9 mouse cellular contexts compared by ENCODE assay signal in genomic region chr2:157075226-157075625, GRCm38 (mm10). TPM values are rescaled to one million over a fixed set of nuclear protein-coding genes. Genes with fewer than 3 reads are reported as not detected.
DNase-seq lines count a peak whose midpoint lies in the region; ATAC-seq lines count a peak whose summit lies in the region.
"Had no signal": no experiment of that assay in that cellular context is flagged by ENCODE, and none has a peak within 500 bp of the region (broad histone marks: within the 10 kb centered on the region; RNA-seq: fewer than 3 reads in every experiment).

No protein-coding gene starts in this region.

- intact Hi-C loops in heart, postnatal 10 days (cut with DNase I): loop anchor here (5.0 to 10.0 kb wide), 2 partner anchors 33 to 350 kb away; no protein-coding TSS in a partner anchor

- H3K9me3 ChIP-seq in heart, embryonic 15.5 days (replicated peaks): no peaks in the 10 kb centered on the region
- no peaks in the 10 kb centered on the region for H3K9me3 ChIP-seq in embryonic facial prominence, embryonic 15.5 days (replicated peaks)
- no peaks in the 10 kb centered on the region for H3K9me3 ChIP-seq in hindbrain, embryonic 15.5 days
- H3K9me3 ChIP-seq in midbrain, embryonic 16.5 days (replicated peaks; ENCODE audit: control insufficient read depth, low read length, poor library complexity, severe bottlenecking): no peaks in the 10 kb centered on the region

- peak overlapping the region; percentile 81 for H3K4me2 ChIP-seq in heart, embryonic 15.5 days
- peak overlapping the region; percentile 78 for H3K4me2 ChIP-seq in embryonic facial prominence, embryonic 15.5 days (replicated peaks)
- H3K4me2 ChIP-seq in hindbrain, embryonic 15.5 days: peak overlapping the region; percentile 87
- H3K4me2 ChIP-seq in midbrain, embryonic 16.5 days (ENCODE audit: low read length): peak overlapping the region; percentile 100

- peak overlapping the region; percentile 11; the same call in 1 of the 2 replicates for H3K9ac ChIP-seq in heart, embryonic 15.5 days
- H3K9ac ChIP-seq in embryonic facial prominence, embryonic 15.5 days: no peak overlapping the region
- peak overlapping the region; percentile 15; the same call in 1 of the 2 replicates for H3K9ac ChIP-seq in hindbrain, embryonic 15.5 days
- peak overlapping the region; percentile 46; the same call in 1 of the 2 replicates for H3K9ac ChIP-seq in midbrain, embryonic 16.5 days (ENCODE audit: low read depth, low read length)
- H3K9ac ChIP-seq: liver, embryonic 14.5 days had no signal

- WGBS in heart, embryonic 15.5 days: 76% methylated on average over 3 of the region's 3 CpGs
- 86% methylated on average over 3 of the region's 3 CpGs for WGBS in embryonic facial prominence, embryonic 15.5 days
- 82% methylated on average over 3 of the region's 3 CpGs for WGBS in hindbrain, embryonic 15.5 days
- 93% methylated on average over 3 of the region's 3 CpGs for WGBS in midbrain, embryonic 16.5 days

- no peak for DNase-seq in heart, postnatal 10 days
- no peak for DNase-seq in right cerebral cortex, postnatal 25 days
- DNase-seq in layer of hippocampus, postnatal 36 days: no peak

- no peak for ATAC-seq in heart, embryonic 15.5 days (replicated peaks; ENCODE audit: insufficient number of reproducible peaks, insufficient read depth, low FRiP score, low read depth)
- no peak for ATAC-seq in embryonic facial prominence, embryonic 15.5 days (ENCODE audit: insufficient number of reproducible peaks, low FRiP score, low TSS enrichment, low read depth)
- no peak for ATAC-seq in hindbrain, embryonic 15.5 days (ENCODE audit: low FRiP score, low read depth)
- ATAC-seq in midbrain, embryonic 16.5 days: no peak
- ATAC-seq in megakaryocyte-erythroid progenitor cell, adult 5-6 weeks (replicated peaks; ENCODE audit: low FRiP score, low TSS enrichment, poor library complexity, severe bottlenecking): no peak

- H3K27ac ChIP-seq in heart, embryonic 15.5 days: peak overlapping the region; percentile 70
- H3K27ac ChIP-seq in embryonic facial prominence, embryonic 15.5 days (replicated peaks): peak overlapping the region; percentile 58
- peak overlapping the region; percentile 41 for H3K27ac ChIP-seq in hindbrain, embryonic 15.5 days (replicated peaks)
- H3K27ac ChIP-seq in midbrain, embryonic 16.5 days (ENCODE audit: low read length): no peak overlapping the region
- H3K27ac ChIP-seq: liver, embryonic 14.5 days had no signal

- no peaks in the 10 kb centered on the region for H3K27me3 ChIP-seq in heart, embryonic 15.5 days
- H3K27me3 ChIP-seq in embryonic facial prominence, embryonic 15.5 days: no peaks in the 10 kb centered on the region
- no peaks in the 10 kb centered on the region for H3K27me3 ChIP-seq in hindbrain, embryonic 15.5 days
- no peaks in the 10 kb centered on the region for H3K27me3 ChIP-seq in midbrain, embryonic 16.5 days (ENCODE audit: control insufficient read depth, insufficient read depth, low read depth, low read length)

- peak overlapping the region; percentile 90 for H3K4me3 ChIP-seq in heart, embryonic 15.5 days
- peak overlapping the region; percentile 15; the same call in 1 of the 2 replicates for H3K4me3 ChIP-seq in embryonic facial prominence, embryonic 15.5 days (replicated peaks)
- H3K4me3 ChIP-seq in hindbrain, embryonic 15.5 days: peak overlapping the region; percentile 97
- peak overlapping the region; percentile 77 for H3K4me3 ChIP-seq in midbrain, embryonic 16.5 days (ENCODE audit: low read depth, low read length)

- no peaks in the 10 kb centered on the region for H3K36me3 ChIP-seq in heart, embryonic 15.5 days
- no peaks in the 10 kb centered on the region for H3K36me3 ChIP-seq in embryonic facial prominence, embryonic 15.5 days
- H3K36me3 ChIP-seq in hindbrain, embryonic 15.5 days: 0 out of 2 replicates have a peak, but pooled peaks cover 4% of the 10 kb centered on the region
- H3K36me3 ChIP-seq in midbrain, embryonic 16.5 days (ENCODE audit: control insufficient read depth, insufficient read depth, low read length): 0 out of 2 replicates have a peak, but pooled peaks cover 2% of the 10 kb centered on the region

- H3K4me1 ChIP-seq in heart, embryonic 15.5 days (replicated peaks): peaks cover 77% of the 10 kb centered on the region
- peaks cover 80% of the 10 kb centered on the region for H3K4me1 ChIP-seq in embryonic facial prominence, embryonic 15.5 days
- H3K4me1 ChIP-seq in hindbrain, embryonic 15.5 days (replicated peaks): peaks cover 83% of the 10 kb centered on the region
- peaks cover 75% of the 10 kb centered on the region for H3K4me1 ChIP-seq in midbrain, embryonic 16.5 days (ENCODE audit: control insufficient read depth, insufficient read depth, low read length)

RNA-seq across cellular contexts. Expression of gene Soga1, which starts 3.8 kb away (rescaled TPM):
- polyA plus RNA-seq in heart, embryonic 15.5 days (2015; fragmentation: Nextera tagmentation; extraction: Ambion mirVana): 1.7 and 2.7 TPM in 2 replicates
- 10 to 100 TPM; 33.3 to 34.6 TPM for total RNA-seq in heart, postnatal 10 days (2021)
- polyA plus RNA-seq in embryonic facial prominence, embryonic 15.5 days (2015; fragmentation: Nextera tagmentation; extraction: Ambion mirVana): 3.5 and 4.4 TPM in 2 replicates
- 5.2 and 6.3 TPM in 2 replicates for polyA plus RNA-seq in hindbrain, embryonic 15.5 days (2015; fragmentation: Nextera tagmentation; extraction: Ambion mirVana)
- 5.2 and 5.5 TPM in 2 replicates for polyA plus RNA-seq in midbrain, embryonic 16.5 days (2015; fragmentation: Nextera tagmentation; extraction: Ambion mirVana)
- 10 to 100 TPM; 37.4 to 37.6 TPM for total RNA-seq in layer of hippocampus, postnatal 36 days (2021)
- total RNA-seq in megakaryocyte-erythroid progenitor cell, adult 5-6 weeks (2014; fragmentation: Nextera tagmentation): 11.0 and 11.7 TPM in 2 replicates
- 5.6 and 8.6 TPM in 2 replicates for total RNA-seq in megakaryocyte-erythroid progenitor cell, adult 5-6 weeks (2017)

RNA-seq across cellular contexts. Expression of gene Tldc2, which starts 11.6 kb away (rescaled TPM):
- not detected in 2 replicates for polyA plus RNA-seq in heart, embryonic 15.5 days (2015; fragmentation: Nextera tagmentation; extraction: Ambion mirVana)
- total RNA-seq in heart, postnatal 10 days (2021): not detected
- polyA plus RNA-seq in embryonic facial prominence, embryonic 15.5 days (2015; fragmentation: Nextera tagmentation; extraction: Ambion mirVana): not detected in 2 replicates
- polyA plus RNA-seq in hindbrain, embryonic 15.5 days (2015; fragmentation: Nextera tagmentation; extraction: Ambion mirVana): not detected in 2 replicates
- not detected in 2 replicates for polyA plus RNA-seq in midbrain, embryonic 16.5 days (2015; fragmentation: Nextera tagmentation; extraction: Ambion mirVana)
- total RNA-seq in layer of hippocampus, postnatal 36 days (2021): not detected
- total RNA-seq in megakaryocyte-erythroid progenitor cell, adult 5-6 weeks (2014; fragmentation: Nextera tagmentation): not detected in 2 replicates
- not detected in 2 replicates for total RNA-seq in megakaryocyte-erythroid progenitor cell, adult 5-6 weeks (2017)
- polyA plus RNA-seq: liver, embryonic 14.5 days had no signal

RNA-seq across cellular contexts. Expression of gene Samhd1, which starts 59.8 kb away (rescaled TPM):
- 14.2 and 16.2 TPM in 2 replicates for polyA plus RNA-seq in heart, embryonic 15.5 days (2015; fragmentation: Nextera tagmentation; extraction: Ambion mirVana)
- total RNA-seq in heart, postnatal 10 days (2021): 10 to 100 TPM; 20.5 to 25.3 TPM
- 22.7 and 24.0 TPM in 2 replicates for polyA plus RNA-seq in embryonic facial prominence, embryonic 15.5 days (2015; fragmentation: Nextera tagmentation; extraction: Ambion mirVana)
- 9.7 and 12.3 TPM in 2 replicates for polyA plus RNA-seq in hindbrain, embryonic 15.5 days (2015; fragmentation: Nextera tagmentation; extraction: Ambion mirVana)
- polyA plus RNA-seq in midbrain, embryonic 16.5 days (2015; fragmentation: Nextera tagmentation; extraction: Ambion mirVana): 9.1 and 9.6 TPM in 2 replicates
- 10 to 100 TPM; 15.8 to 16.0 TPM for total RNA-seq in layer of hippocampus, postnatal 36 days (2021)
- total RNA-seq in megakaryocyte-erythroid progenitor cell, adult 5-6 weeks (2014; fragmentation: Nextera tagmentation): 63.5 and 64.5 TPM in 2 replicates
- total RNA-seq in megakaryocyte-erythroid progenitor cell, adult 5-6 weeks (2017): 48.9 and 60.9 TPM in 2 replicates

Comparison
In these comparisons a context has a peak if more than half of its experiments do, and no peak if none do; other contexts are left out.
1. H3K4me3 ChIP-seq: peak in every context shown above with its lines; median percentile 97 in hindbrain, embryonic 15.5 days; 90 in heart, embryonic 15.5 days; 77 in midbrain, embryonic 16.5 days; 15 in embryonic facial prominence, embryonic 15.5 days.